Mouse (Mus musculus): ENCODE measurements at regions not wholly inside any gene's neighbourhood (a gene's known extent, or its start where the extent isn't known, plus 50 kb on each side); places are given as distances from the start of the nearest gene placed in this dataset.

DNA sequence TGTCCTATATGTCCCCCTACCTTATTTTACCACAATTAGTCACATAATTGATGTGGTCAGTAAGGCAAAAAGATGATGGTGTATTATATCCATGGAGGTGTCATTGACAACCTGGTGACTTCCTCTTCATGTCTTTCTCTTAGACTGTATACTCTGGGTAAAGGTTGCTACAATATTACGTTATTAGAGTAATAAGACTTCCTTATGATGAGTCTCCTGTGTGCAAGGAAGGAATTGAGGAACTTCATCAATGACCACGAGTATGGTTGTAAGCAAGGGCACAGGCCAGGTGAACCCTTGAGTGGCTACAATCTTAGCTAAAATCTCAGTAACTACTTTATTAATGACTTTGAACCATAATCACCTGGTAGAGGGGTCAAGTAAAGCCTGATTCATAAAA is 98.6 kb upstream of the Prlr start:
- TF ChIP-seq CTCF (IDR thresholded peaks at IDR 0.05 in 2 of 3, conservative IDR thresholded peaks at IDR 0.05 in 1 of 3; ENCODE audit: control insufficient read depth in 1 of 3, insufficient read depth in 1 of 3, low read depth in 2 of 3, low read length in 3 of 3, poor library complexity in 1 of 3, severe bottlenecking in 1 of 3) = no peak
- TF ChIP-seq GATA1 (IDR thresholded peaks at IDR 0.05; ENCODE audit: low read depth, low read length) = no peak
- no peak for TF ChIP-seq TAL1 (IDR thresholded peaks at IDR 0.05; ENCODE audit: low read length)
- no peak for TF ChIP-seq JUND (IDR thresholded peaks at IDR 0.05; ENCODE audit: low read depth, low read length)
- TF ChIP-seq NELFE (IDR thresholded peaks at IDR 0.05; ENCODE audit: low read depth, low read length) = no peak
- no peak for TF ChIP-seq POLR2AphosphoS2 (IDR thresholded peaks at IDR 0.05; ENCODE audit: low read length)

Data from MEL (cell line).